Mouse (Mus musculus) NIH3T3 (cell line): ENCODE data around the gene Gse1.

Experiments used
- DNase-seq: peaks from one replicate; pipeline ENCODE4 v3.0.0-alpha.2; 2012; ENCODE audit warnings: low read depth

Gene Gse1

GRCm38 (mm10) chr8:120454404-120454803 is 226.1 kb downstream of the Gse1 start:
- no peak for DNase-seq

GRCm38 (mm10) chr8:120460375-120460774 is 232.1 kb downstream of the Gse1 start:
- DNase-seq, result peak; percentile 23

GRCm38 (mm10) chr8:120462119-120462551 is 233.9 kb downstream of the Gse1 start:
- DNase-seq, result no peak

GRCm38 (mm10) chr8:120462611-120463010 is 234.4 kb downstream of the Gse1 start:
- no peak for DNase-seq

GRCm38 (mm10) chr8:120463918-120464584 is 235.8 kb downstream of the Gse1 start:
- DNase-seq, result no peak

- no peak for DNase-seq
These were observed 236.3 kb downstream of the Gse1 start for GRCm38 (mm10) chr8:120464585-120464937.

GRCm38 (mm10) chr8:120465710-120466109 is 237.5 kb downstream of the Gse1 start:
- peak; percentile 87 for DNase-seq

- no peak for DNase-seq
These were observed 238.0 kb downstream of the Gse1 start for GRCm38 (mm10) chr8:120466266-120466665.

GRCm38 (mm10) chr8:120467598-120467997 is 239.3 kb downstream of the Gse1 start:
- no peak for DNase-seq

GRCm38 (mm10) chr8:120470170-120470569 is 241.9 kb downstream of the Gse1 start:
- DNase-seq, result no peak

- peak; percentile 19 for DNase-seq
These were observed 242.9 kb downstream of the Gse1 start for GRCm38 (mm10) chr8:120471166-120471565.

- no peak for DNase-seq
These were observed 243.5 kb downstream of the Gse1 start for GRCm38 (mm10) chr8:120471752-120472151.

- no peak for DNase-seq
These were observed 244.0 kb downstream of the Gse1 start for GRCm38 (mm10) chr8:120472230-120472629.

- DNase-seq, result no peak
These were observed 245.6 kb downstream of the Gse1 start for GRCm38 (mm10) chr8:120473729-120474364.

- DNase-seq, result no peak
These were observed 246.4 kb downstream of the Gse1 start for GRCm38 (mm10) chr8:120474496-120475235.

GRCm38 (mm10) chr8:120475462-120476201 is 247.4 kb downstream of the Gse1 start:
- no peak for DNase-seq

GRCm38 (mm10) chr8:120476711-120477575 is 248.7 kb downstream of the Gse1 start:
- no peak for DNase-seq

- no peak for DNase-seq
These were observed 250.5 kb downstream of the Gse1 start for GRCm38 (mm10) chr8:120478754-120479153.

GRCm38 (mm10) chr8:120479691-120480090 is 251.4 kb downstream of the Gse1 start:
- no peak for DNase-seq

GRCm38 (mm10) chr8:120482015-120482689 is 253.9 kb downstream of the Gse1 start:
- no peak for DNase-seq

GRCm38 (mm10) chr8:120484460-120484859 is 256.2 kb downstream of the Gse1 start:
- DNase-seq, result no peak
